Mouse (Mus musculus) lung, postnatal 0 days (tissue): ENCODE results near the gene Il4ra. TPM values are rescaled to one million over a fixed set of nuclear protein-coding genes. Genes with fewer than 3 reads are reported as not detected.

ENCODE experiments used
- ATAC-seq: fragments of 200-750 bp; cut with Nextera tagmentation; 2 replicates; pipeline ENCODE4 v1.8.0; 2017; ENCODE audit warnings: moderate library complexity
- DNase-seq: peaks from one replicate; pipeline ENCODE4 v3.0.0-alpha.2; 2016; ENCODE audit warnings: low spot score
- H3K27ac ChIP-seq: fragments of 300-500 bp; sonication (generic); 2 replicates; pipeline ENCODE4 v1.5.1; 2014; ENCODE audit warnings: antibody characterized with exemption, mild to moderate bottlenecking, low read length, mixed read lengths
- H3K27me3 ChIP-seq: fragments of 300-500 bp; sonication (generic); replicated peaks from 2 replicates; pipeline ENCODE4 v1.6.1; 2014; ENCODE audit warnings: low read length, mixed read lengths; ENCODE audit not compliant: insufficient read depth
- H3K36me3 ChIP-seq: fragments of 300-500 bp; sonication (generic); 2 replicates; pipeline ENCODE4 v1.6.1; 2014; ENCODE audit warnings: low read length, mixed read lengths; ENCODE audit not compliant: insufficient read depth
- H3K4me1 ChIP-seq: fragments of 300-500 bp; sonication (generic); 2 replicates; pipeline ENCODE4 v1.6.1; 2014; ENCODE audit warnings: antibody characterized with exemption, low read depth, low read length, mixed read lengths; ENCODE audit not compliant: insufficient read depth
- H3K4me2 ChIP-seq: fragments of 300-500 bp; sonication (generic); replicated peaks from 2 replicates; pipeline ENCODE4 v1.6.1; 2014; ENCODE audit warnings: low read depth, mild to moderate bottlenecking, low read length, moderate library complexity, mixed read lengths
- H3K4me3 ChIP-seq: fragments of 300-500 bp; sonication (generic); 2 replicates; pipeline ENCODE4 v1.5.1; 2014; ENCODE audit warnings: low read depth, low read length
- H3K9ac ChIP-seq: fragments of 300-500 bp; sonication (generic); replicated peaks from 2 replicates; pipeline ENCODE4 v1.6.1; 2014; ENCODE audit warnings: low read depth, mild to moderate bottlenecking
- H3K9me3 ChIP-seq: fragments of 300-500 bp; sonication (generic); 2 replicates; pipeline ENCODE4 v1.6.1; 2016; ENCODE audit warnings: low read length, mixed read lengths
- CTCF ChIP-seq: IDR thresholded peaks from 2 replicates; pipeline ENCODE4 v1.5.1; 2016; ENCODE audit warnings: antibody characterized with exemption, mild to moderate bottlenecking
- EP300 ChIP-seq: IDR thresholded peaks from 2 replicates; pipeline ENCODE4 v1.6.1; 2016; ENCODE audit warnings: antibody characterized with exemption, mild to moderate bottlenecking, control low read depth
- WGBS: fragments of 180-500 bp; shearing (Covaris S2); extraction: QIAGEN DNeasy Blood & Tissue Kit; methylation state at CpG from one replicate; pipeline ENCODE4 v1.1.7; 2014; 5-methylcytosine and 5-hydroxymethylcytosine counted together
- polyA plus RNA-seq: library from polyadenylated mRNA; unstranded; fragments of >200 nt; fragmentation: Nextera tagmentation; extraction: Ambion mirVana; gene quantifications from 2 replicates; pipeline ENCODE4 v1.2.1, GENCODE M21; 2015

Il4ra gene
- polyA plus RNA-seq, 1 experiment from 2014 or later, result 29.7 TPM

DNA sequence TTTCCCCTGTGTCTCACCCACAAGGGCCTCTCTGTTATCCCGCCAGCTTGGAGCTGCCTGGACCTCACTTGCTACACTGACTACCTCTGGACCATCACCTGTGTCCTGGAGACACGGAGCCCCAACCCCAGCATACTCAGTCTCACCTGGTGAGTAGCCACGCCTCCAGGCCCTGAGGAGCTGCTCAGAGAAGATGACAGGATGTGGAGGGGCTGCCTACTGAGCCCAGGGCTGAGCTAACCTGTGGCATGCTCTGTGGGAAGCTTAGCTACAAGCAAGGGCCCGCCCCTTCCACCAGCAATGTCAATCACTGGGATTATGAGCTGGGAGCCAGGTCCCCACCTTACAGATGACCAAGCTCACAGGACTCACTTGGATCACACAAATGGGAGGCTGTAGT, 73.3 kb downstream of the Il4ra start:
- WGBS, result 67% methylated on average over 4 of the region's 4 CpGs
- Histone ChIP-seq H3K9me3 (peaks cover 3% of the 10 kb centered on the region; the same call in 1 of the 2 replicates), H3K36me3 (no peaks in the 10 kb centered on the region), H3K27ac (no peak overlapping the region), H3K4me3 (no peak overlapping the region), H3K9ac (no peak overlapping the region), H3K4me2 (no peak overlapping the region), H3K4me1 (peaks cover 6% of the 10 kb centered on the region; the same call in 1 of the 2 replicates), H3K27me3 (no peaks in the 10 kb centered on the region)
- DNase-seq (no peak), ATAC-seq (no peak)
- TF ChIP-seq CTCF (no peak), EP300 (no peak)

- 60% methylated on average over 7 of the region's 7 CpGs for WGBS
- Histone ChIP-seq H3K9me3 (peaks cover 3% of the 10 kb centered on the region; the same call in 1 of the 2 replicates), H3K27me3 (no peaks in the 10 kb centered on the region), H3K9ac (no peak overlapping the region), H3K36me3 (no peaks in the 10 kb centered on the region), H3K4me3 (no peak overlapping the region), H3K4me2 (no peak overlapping the region), H3K4me1 (peaks cover 6% of the 10 kb centered on the region; the same call in 1 of the 2 replicates), H3K27ac (no peak overlapping the region)
- no peak for TF ChIP-seq CTCF
- no peak for TF ChIP-seq EP300
- ATAC-seq (no peak), DNase-seq (no peak)
Measured at GRCm38 (mm10) chr7:125625829-125626228, 73.9 kb downstream of the Il4ra start.

Other genes starting within 250 kb of the Il4ra start
- 4.2 and 5.6 TPM in 2 replicates for gene Kdm8, start 107.4 kb upstream of the Il4ra start, polyA plus RNA-seq
- gene Nsmce1, start 60.5 kb upstream of the Il4ra start, polyA plus RNA-seq, result 94.0 and 94.2 TPM in 2 replicates
- 0.38 and 0.65 TPM in 2 replicates for gene Il21r, start 51.3 kb downstream of the Il4ra start, polyA plus RNA-seq
- 13.6 and 16.5 TPM in 2 replicates for gene Gtf3c1, start 155.7 kb downstream of the Il4ra start, polyA plus RNA-seq
- 5.3 and 5.8 TPM in 2 replicates for gene D430042O09Rik, start 155.8 kb downstream of the Il4ra start, polyA plus RNA-seq